Mouse (Mus musculus) liver, adult 2 months (tissue): Measurements from ENCODE around the gene 9130230L23Rik. TPM values are rescaled to one million over a fixed set of nuclear protein-coding genes. Genes with fewer than 3 reads are reported as not detected.

Experiments
- DNase-seq: peaks from one replicate; pipeline ENCODE4 v3.0.0-alpha.2; 2011; ENCODE audit warnings: low read depth, low spot score; ENCODE audit errors: extremely low read depth
- H3K27ac ChIP-seq: fragments of 200-500 bp; replicated peaks from 2 replicates; pipeline ENCODE4 v1.5.1; 2012; ENCODE audit warnings: low read depth, mild to moderate bottlenecking, control low read depth, inconsistent platforms, low read length; ENCODE audit not compliant: insufficient read depth
- H3K27me3 ChIP-seq: fragments of 200-500 bp; 2 replicates; pipeline ENCODE4 v1.6.1; 2012; ENCODE audit warnings: mild to moderate bottlenecking, moderate library complexity, low read length, inconsistent platforms; ENCODE audit not compliant: control insufficient read depth, insufficient read depth
- H3K36me3 ChIP-seq: fragments of 200-500 bp; 2 replicates; pipeline ENCODE4 v1.6.1; 2012; ENCODE audit warnings: low read length, inconsistent platforms; ENCODE audit not compliant: control insufficient read depth, insufficient read depth
- H3K4me1 ChIP-seq: fragments of 200-500 bp; 2 replicates; pipeline ENCODE4 v1.6.1; 2011; ENCODE audit warnings: low read length; ENCODE audit not compliant: control insufficient read depth, insufficient read depth
- H3K4me3 ChIP-seq: fragments of 200-500 bp; 2 replicates; pipeline ENCODE4 v1.5.1; 2011; ENCODE audit warnings: low read depth, mild to moderate bottlenecking, control low read depth, low read length, moderate library complexity; ENCODE audit not compliant: insufficient read depth
- H3K79me2 ChIP-seq: fragments of 200-500 bp; 2 replicates; pipeline ENCODE4 v1.6.1; 2012; ENCODE audit warnings: inconsistent platforms, mild to moderate bottlenecking, low read length, moderate library complexity; ENCODE audit not compliant: control insufficient read depth, insufficient read depth
- H3K9ac ChIP-seq: fragments of 200-500 bp; 2 replicates; pipeline ENCODE4 v1.6.1; 2012; ENCODE audit warnings: low read depth, mild to moderate bottlenecking, control low read depth, inconsistent platforms, low read length
- CTCF ChIP-seq: fragments of 200-500 bp; IDR thresholded peaks from 2 replicates; pipeline ENCODE4 v1.5.1; 2011; ENCODE audit warnings: low read depth, low read length, control low read depth
- POLR2A ChIP-seq: fragments of 200-500 bp; IDR thresholded peaks from 2 replicates; pipeline ENCODE4 v1.6.1; 2011; ENCODE audit warnings: low read length, control low read depth; ENCODE audit not compliant: insufficient read depth; ENCODE audit errors: extremely low read depth
- WGBS: fragments of 180-500 bp; shearing (Covaris S2); methylation state at CpG from one replicate; pipeline ENCODE4 v1.1.7; 2018; 5-methylcytosine and 5-hydroxymethylcytosine counted together
- polyA plus RNA-seq: library from polyadenylated mRNA; depleted of rRNA; stranded (reverse); fragments of >200 nt; gene quantifications from 2 replicates; pipeline ENCODE4 v1.2.3, GENCODE M21; 2012; rRNA removed
- total RNA-seq: library from RNA; depleted of rRNA; stranded (reverse); fragments of >200 nt; gene quantifications from 2 replicates; pipeline ENCODE4 v1.2.3, GENCODE M21; 2014; rRNA removed

Gene 9130230L23Rik
- total and polyA plus RNA-seq, 2 experiments = 0.65 TPM; not detected in 1

DNA sequence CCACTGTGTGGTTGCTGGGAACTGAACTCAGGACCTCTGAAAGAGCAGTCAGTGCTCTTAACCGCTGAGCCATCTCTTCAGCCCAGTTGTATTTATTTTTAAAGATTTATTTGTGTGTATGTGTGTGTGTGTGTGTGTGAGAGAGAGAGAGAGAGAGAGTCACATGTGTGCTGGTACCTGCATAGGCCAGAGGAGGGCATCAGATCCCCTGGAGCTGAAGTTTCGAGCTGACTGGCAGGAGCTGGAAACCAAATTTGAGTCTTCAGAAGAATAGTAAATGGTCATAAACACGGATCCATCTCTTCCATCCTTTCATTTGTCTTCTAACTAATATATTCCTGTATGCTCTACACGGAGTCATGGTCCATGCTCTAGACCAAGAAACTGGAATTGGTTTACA is 70.8 kb downstream of the 9130230L23Rik start:
- TF ChIP-seq POLR2A = no peak
- TF ChIP-seq CTCF = no peak
- WGBS = 91% methylated on average over 4 of the region's 4 CpGs
- H3K4me3 ChIP-seq = no peak overlapping the region
- no peaks in the 10 kb centered on the region for H3K27me3 ChIP-seq
- DNase-seq = no peak
- no peaks in the 10 kb centered on the region for H3K36me3 ChIP-seq
- no peaks in the 10 kb centered on the region for H3K79me2 ChIP-seq
- H3K27ac ChIP-seq = no peak overlapping the region
- H3K9ac ChIP-seq = no peak overlapping the region
- no peaks in the 10 kb centered on the region for H3K4me1 ChIP-seq

DNA sequence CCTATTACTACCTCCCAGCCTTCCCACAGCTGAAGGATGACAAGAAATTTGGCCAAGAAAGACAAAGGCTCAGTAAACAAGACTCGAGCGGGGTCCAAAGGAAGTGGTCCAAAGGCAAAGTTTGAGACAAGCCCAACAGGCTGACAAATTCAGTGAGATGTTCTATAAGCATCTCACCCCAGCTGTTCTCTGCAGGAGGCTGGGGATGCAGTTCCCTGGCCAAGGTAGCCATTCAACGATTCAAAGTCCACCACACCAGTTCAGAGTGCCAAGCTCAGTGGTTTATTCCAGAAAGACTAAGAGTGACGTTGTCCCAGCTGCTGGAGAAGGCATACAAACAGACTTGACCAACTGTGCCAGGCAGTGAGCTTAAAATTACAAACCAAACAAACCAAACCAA is 73.9 kb downstream of the 9130230L23Rik start:
- no peak for TF ChIP-seq POLR2A
- no peak for TF ChIP-seq CTCF
- H3K4me3 ChIP-seq = no peak overlapping the region

More for the DNA sequence above, 73.9 kb downstream of the 9130230L23Rik start:
- Histone ChIP-seq H3K27me3 (no peaks in the 10 kb centered on the region), H3K36me3 (no peaks in the 10 kb centered on the region), H3K9ac (no peak overlapping the region), H3K27ac (no peak overlapping the region), H3K4me1 (no peaks in the 10 kb centered on the region), H3K79me2 (no peaks in the 10 kb centered on the region)
- DNase-seq = peak; percentile 90
- 49% methylated on average over 4 of the region's 4 CpGs for WGBS

Other genes starting within 250 kb of the 9130230L23Rik start
- 21.7 and 23.8 TPM in 2 replicates for gene N4bp2, start 240.8 kb downstream of the 9130230L23Rik start, total RNA-seq
- gene N4bp2, start 240.8 kb downstream of the 9130230L23Rik start, polyA plus RNA-seq = 4.1 and 4.6 TPM in 2 replicates
- gene Rhoh, start 143.1 kb downstream of the 9130230L23Rik start, total RNA-seq = 1.2 TPM in 2 replicates
- 0.20 and 0.22 TPM in 2 replicates for gene Rhoh, start 143.1 kb downstream of the 9130230L23Rik start, polyA plus RNA-seq
- gene Chrna9, start 69.4 kb downstream of the 9130230L23Rik start, total RNA-seq = not detected in 2 replicates
- not detected in 2 replicates for gene Chrna9, start 69.4 kb downstream of the 9130230L23Rik start, polyA plus RNA-seq
- gene Rbm47, start 168.8 kb upstream of the 9130230L23Rik start, total RNA-seq = 63.5 and 81.8 TPM in 2 replicates
- 47.4 and 58.7 TPM in 2 replicates for gene Rbm47, start 168.8 kb upstream of the 9130230L23Rik start, polyA plus RNA-seq